In genomic region chr14:34401135-34401534, GRCm38 (mm10) we compare ENCODE assay signal across 9 mouse cellular contexts. TPM values are rescaled to one million over a fixed set of nuclear protein-coding genes. Genes with fewer than 3 reads are reported as not detected.
DNase-seq lines count a peak whose midpoint lies in the region; ATAC-seq and TF ChIP-seq lines count a peak whose summit lies in the region.
"Had no signal": no experiment of that assay in that cellular context is flagged by ENCODE, and none has a peak within 500 bp of the region (broad histone marks: within the 10 kb centered on the region; RNA-seq: fewer than 3 reads in every experiment).

No protein-coding gene starts in this region.

- H3K36me3 ChIP-seq in forebrain, postnatal 0 days (ENCODE audit: insufficient read depth): peaks cover 10% of the 10 kb centered on the region; the same call in 1 of the 2 replicates
- H3K36me3 ChIP-seq in forebrain, embryonic 12.5 days (replicated peaks): peaks cover 41% of the 10 kb centered on the region

- H3K27me3 ChIP-seq in forebrain, postnatal 0 days (ENCODE audit: insufficient read depth, low read length): no peaks in the 10 kb centered on the region
- H3K27me3 ChIP-seq in forebrain, embryonic 12.5 days: no peaks in the 10 kb centered on the region

- H3K4me3 ChIP-seq in forebrain, postnatal 0 days (ENCODE audit: low read depth, low read length): no peak overlapping the region
- no peak overlapping the region for H3K4me3 ChIP-seq in forebrain, embryonic 12.5 days (replicated peaks)
- H3K4me3 ChIP-seq: megakaryocyte, embryonic 14.5 days had no signal

- H3K27ac ChIP-seq in forebrain, postnatal 0 days (ENCODE audit: low read depth, low read length): no peak overlapping the region
- no peak overlapping the region for H3K27ac ChIP-seq in forebrain, embryonic 12.5 days

- ATAC-seq in forebrain, postnatal 0 days: no peak
- no peak for ATAC-seq in forebrain, embryonic 12.5 days (ENCODE audit: low FRiP score)
- peak; percentile 100 for ATAC-seq in megakaryocyte, adult 5-6 weeks (ENCODE audit: poor library complexity, severe bottlenecking)

- peak; percentile 87 for TF ChIP-seq CTCF in forebrain, postnatal 0 days (IDR thresholded peaks at IDR 0.05; ENCODE audit: low read depth)

- WGBS in forebrain, postnatal 0 days: 54% methylated on average over 6 of the region's 6 CpGs
- 58% methylated on average over 6 of the region's 6 CpGs for WGBS in forebrain, embryonic 12.5 days

- no peaks in the 10 kb centered on the region for H3K9me3 ChIP-seq in forebrain, postnatal 0 days (ENCODE audit: low read length)
- H3K9me3 ChIP-seq in forebrain, embryonic 12.5 days: no peaks in the 10 kb centered on the region
- H3K9me3 ChIP-seq: megakaryocyte, embryonic 14.5 days had no signal

- H3K4me1 ChIP-seq in forebrain, postnatal 0 days (ENCODE audit: insufficient read depth): no peaks in the 10 kb centered on the region
- H3K4me1 ChIP-seq in forebrain, embryonic 12.5 days: no peaks in the 10 kb centered on the region
- H3K4me1 ChIP-seq: megakaryocyte, embryonic 14.5 days had no signal

- peak; percentile 69 for DNase-seq in forebrain, postnatal 0 days
- peak; percentile 93 for DNase-seq in ZHBTc4 (ENCODE audit: low read depth, low spot score)
- peak; percentile 63 to 79 for DNase-seq in cerebellum, postnatal 25 days
- peak; percentile 84 for DNase-seq in heart, adult 8-10 months (ENCODE audit: low spot score)
- DNase-seq in layer of hippocampus, postnatal 10 days (ENCODE audit: low spot score in 2 of 2): peak; percentile 80 to 81
- peak; percentile 28 to 73 for DNase-seq in spleen, adult 18-20 months

- no peak overlapping the region for H3K4me2 ChIP-seq in forebrain, postnatal 0 days (ENCODE audit: low read depth)
- H3K4me2 ChIP-seq in forebrain, embryonic 12.5 days: no peak overlapping the region

- no peak overlapping the region for H3K9ac ChIP-seq in forebrain, postnatal 0 days
- no peak overlapping the region for H3K9ac ChIP-seq in forebrain, embryonic 12.5 days

RNA-seq across cellular contexts. Expression of gene Mmrn2, which starts 25.9 kb away (rescaled TPM):
- 3.8 and 4.7 TPM in 2 replicates for total RNA-seq in forebrain, postnatal 0 days (2014; rRNA removed)
- polyA plus RNA-seq in forebrain, postnatal 0 days (2015; fragmentation: Nextera tagmentation; extraction: Ambion mirVana): 2.4 and 2.7 TPM in 2 replicates
- 5.5 and 6.1 TPM in 2 replicates for polyA plus RNA-seq in forebrain, embryonic 12.5 days (2016; fragmentation: Nextera tagmentation; extraction: Ambion mirVana)
- total RNA-seq in heart, adult 8-10 months (2022): 10 to 100 TPM; 36.6 to 47.3 (median 43.5) TPM
- total RNA-seq in layer of hippocampus, postnatal 10 days (2021): 1 to 10 TPM; 4.0 to 4.5 TPM
- total RNA-seq in megakaryocyte, adult 5-6 weeks (2015): not detected in 2 replicates
- not detected in 2 replicates for total RNA-seq in megakaryocyte, adult 5-6 weeks (2017)

RNA-seq across cellular contexts. Expression of gene Sncg, which starts 26.5 kb away (rescaled TPM):
- total RNA-seq in forebrain, postnatal 0 days (2014; rRNA removed): 1.0 and 2.1 TPM in 2 replicates
- 2.5 and 3.9 TPM in 2 replicates for polyA plus RNA-seq in forebrain, postnatal 0 days (2015; fragmentation: Nextera tagmentation; extraction: Ambion mirVana)
- 4.3 and 7.5 TPM in 2 replicates for polyA plus RNA-seq in forebrain, embryonic 12.5 days (2016; fragmentation: Nextera tagmentation; extraction: Ambion mirVana)
- total RNA-seq in heart, adult 8-10 months (2022): 10 to 100 TPM; 12.6 to 19.4 (median 15.2) TPM
- 1 to 10 TPM; 1.6 to 1.8 TPM for total RNA-seq in layer of hippocampus, postnatal 10 days (2021)
- not detected in 2 replicates for total RNA-seq in megakaryocyte, adult 5-6 weeks (2015)
- total RNA-seq in megakaryocyte, adult 5-6 weeks (2017): not detected in 2 replicates

RNA-seq across cellular contexts. Expression of gene Fam25c, which starts 45.9 kb away (rescaled TPM):
- total RNA-seq in forebrain, postnatal 0 days (2014; rRNA removed): not detected in 2 replicates
- polyA plus RNA-seq in forebrain, postnatal 0 days (2015; fragmentation: Nextera tagmentation; extraction: Ambion mirVana): not detected in 2 replicates
- not detected in 2 replicates for polyA plus RNA-seq in forebrain, embryonic 12.5 days (2016; fragmentation: Nextera tagmentation; extraction: Ambion mirVana)
- total RNA-seq in heart, adult 8-10 months (2022): not detected
- not detected for total RNA-seq in layer of hippocampus, postnatal 10 days (2021)
- total RNA-seq in megakaryocyte, adult 5-6 weeks (2015): not detected in 2 replicates
- not detected in 2 replicates for total RNA-seq in megakaryocyte, adult 5-6 weeks (2017)
